Mouse (Mus musculus): ENCODE results near the gene Mybpc3. TPM values are rescaled to one million over a fixed set of nuclear protein-coding genes. Genes with fewer than 3 reads are reported as not detected.
"Not testable (repeated sequence)": the region's sequence is repeated elsewhere in the genome, so short reads cannot be mapped to it uniquely, and the experiment has no call there.

The Mybpc3 gene
- polyA plus RNA-seq, 1 experiment from 2014 or later, result not detected

DNA sequence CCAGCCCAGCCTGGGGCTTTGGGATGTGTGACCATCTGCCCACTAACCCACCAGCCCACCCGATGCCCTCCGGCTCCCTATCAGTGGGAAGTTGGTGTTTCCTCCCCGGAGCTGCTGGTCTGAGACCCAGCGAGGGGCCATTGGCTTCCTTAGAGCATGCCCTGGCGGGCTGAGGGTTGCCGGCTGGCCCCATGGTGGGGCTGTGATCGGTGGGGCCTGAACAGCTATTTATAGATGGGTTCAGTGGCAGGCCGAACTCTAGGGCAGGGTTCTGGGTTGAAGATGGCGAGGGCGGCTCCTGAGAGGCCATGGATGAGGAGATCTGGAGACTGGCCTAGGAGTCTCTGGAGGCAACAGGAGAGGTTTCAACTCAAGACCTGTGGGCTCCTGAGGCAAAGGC, 20.9 kb upstream of the Mybpc3 start:
- Histone ChIP-seq H3K4me2 (replicated peaks) (no peak overlapping the region), H3K4me1 (no peaks in the 10 kb centered on the region), H3K9ac (no peak overlapping the region), H3K27me3 (no peaks in the 10 kb centered on the region), H3K27ac (no peak overlapping the region), H3K4me3 (no peak overlapping the region), H3K9me3 (no peaks in the 10 kb centered on the region), H3K36me3 (no peaks in the 10 kb centered on the region)
- 85% methylated on average over 10 of the region's 10 CpGs for WGBS
- no peak for ATAC-seq (ENCODE audit: low FRiP score, low read depth)

DNA sequence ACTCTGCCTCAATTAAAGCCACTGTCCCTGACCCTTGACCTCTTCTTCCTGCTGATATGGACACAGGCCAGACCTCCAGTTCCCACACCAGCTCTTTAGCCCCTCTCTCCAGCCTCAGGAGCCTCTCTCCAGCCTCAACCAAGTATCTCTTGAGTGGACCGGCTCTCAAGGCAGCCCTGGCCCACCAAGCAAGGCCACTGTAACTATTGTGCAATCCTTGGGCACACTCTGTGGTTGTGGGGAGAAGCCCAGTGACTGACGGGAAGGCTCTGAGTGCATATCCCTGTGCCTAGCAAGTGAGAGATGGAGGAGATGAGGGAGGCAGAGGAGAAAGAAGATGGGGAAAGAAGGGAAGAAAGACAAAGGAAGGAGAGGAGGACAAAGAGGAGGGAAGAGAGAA, 19.8 kb upstream of the Mybpc3 start:
- 87% methylated on average over 2 of the region's 2 CpGs for WGBS
- Histone ChIP-seq H3K27me3 (no peaks in the 10 kb centered on the region), H3K27ac (no peak overlapping the region), H3K4me3 (no peak overlapping the region), H3K36me3 (no peaks in the 10 kb centered on the region), H3K4me1 (no peaks in the 10 kb centered on the region), H3K4me2 (replicated peaks) (no peak overlapping the region), H3K9ac (no peak overlapping the region), H3K9me3 (no peaks in the 10 kb centered on the region)
- ATAC-seq (ENCODE audit: low FRiP score, low read depth), result no peak

DNA sequence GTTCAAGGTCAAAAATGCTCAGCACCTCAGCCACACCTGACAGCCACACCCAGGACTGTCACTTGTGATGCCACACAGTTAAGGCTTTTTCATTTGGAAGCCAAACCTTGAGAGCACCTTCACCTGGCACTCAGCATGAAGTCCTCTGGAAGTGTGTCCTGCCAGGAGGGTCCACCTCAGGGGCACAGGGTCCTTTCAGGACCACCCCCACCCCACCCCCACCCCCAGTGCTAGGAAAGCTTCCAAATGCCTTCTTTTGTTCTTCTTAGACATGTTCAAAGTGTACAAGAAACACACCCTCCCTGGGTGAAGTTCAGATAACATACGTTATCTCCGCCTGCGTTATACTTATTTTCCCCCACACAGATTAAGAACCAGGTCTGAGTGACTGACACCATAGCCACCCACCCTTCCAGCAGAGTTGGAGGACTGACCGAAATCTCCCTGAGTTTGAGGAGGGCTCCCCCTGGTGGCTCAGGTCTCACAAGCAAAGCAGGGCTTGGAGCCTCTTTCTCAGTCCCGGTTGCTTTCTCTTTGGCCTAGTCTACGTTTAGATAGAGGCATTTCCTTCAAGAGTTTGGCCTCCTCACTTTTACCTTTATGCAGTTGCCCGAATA, 16.7 kb upstream of the Mybpc3 start:
- 13% methylated on average over 7 of the region's 7 CpGs for WGBS
- H3K4me2 ChIP-seq (replicated peaks), result no peak overlapping the region
- no peaks in the 10 kb centered on the region for H3K27me3 ChIP-seq
- no peak overlapping the region for H3K27ac ChIP-seq
- no peak overlapping the region for H3K9ac ChIP-seq
- H3K9me3 ChIP-seq, result no peaks in the 10 kb centered on the region
- peak; percentile 81 for ATAC-seq (ENCODE audit: low FRiP score, low read depth)
- no peaks in the 10 kb centered on the region for H3K4me1 ChIP-seq
- no peak overlapping the region for H3K4me3 ChIP-seq
- no peaks in the 10 kb centered on the region for H3K36me3 ChIP-seq

DNA sequence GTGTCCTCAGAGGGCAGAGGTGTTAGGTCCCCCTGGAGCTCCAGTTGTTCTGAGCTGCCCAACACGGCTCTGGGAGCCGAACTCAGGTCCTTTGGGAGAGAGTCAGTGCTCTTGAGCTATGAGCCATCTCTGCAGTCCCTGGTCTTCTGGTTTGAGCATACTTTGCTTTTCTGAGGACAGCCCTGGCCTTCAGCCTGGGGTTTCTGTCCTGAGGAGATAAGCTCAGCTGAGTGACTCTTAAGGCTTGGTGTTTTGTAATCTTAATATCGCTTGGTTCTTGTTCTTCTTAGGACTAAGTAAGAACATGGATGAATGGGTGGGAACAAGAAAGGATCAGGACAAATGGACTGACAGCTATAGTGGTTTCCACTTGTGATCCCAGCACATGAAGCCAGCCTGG, 9.8 kb upstream of the Mybpc3 start:
- 80% methylated on average over 3 of the region's 3 CpGs for WGBS
- no peak overlapping the region for H3K9ac ChIP-seq
- ATAC-seq (ENCODE audit: low FRiP score, low read depth), result no peak
- no peaks in the 10 kb centered on the region for H3K27me3 ChIP-seq
- H3K9me3 ChIP-seq, result no peaks in the 10 kb centered on the region
- no peak overlapping the region for H3K27ac ChIP-seq
- H3K4me2 ChIP-seq (replicated peaks), result no peak overlapping the region
- no peaks in the 10 kb centered on the region for H3K36me3 ChIP-seq
- H3K4me1 ChIP-seq, result 0 out of 2 replicates have a peak, but pooled peaks cover 3% of the 10 kb centered on the region
- no peak overlapping the region for H3K4me3 ChIP-seq

DNA sequence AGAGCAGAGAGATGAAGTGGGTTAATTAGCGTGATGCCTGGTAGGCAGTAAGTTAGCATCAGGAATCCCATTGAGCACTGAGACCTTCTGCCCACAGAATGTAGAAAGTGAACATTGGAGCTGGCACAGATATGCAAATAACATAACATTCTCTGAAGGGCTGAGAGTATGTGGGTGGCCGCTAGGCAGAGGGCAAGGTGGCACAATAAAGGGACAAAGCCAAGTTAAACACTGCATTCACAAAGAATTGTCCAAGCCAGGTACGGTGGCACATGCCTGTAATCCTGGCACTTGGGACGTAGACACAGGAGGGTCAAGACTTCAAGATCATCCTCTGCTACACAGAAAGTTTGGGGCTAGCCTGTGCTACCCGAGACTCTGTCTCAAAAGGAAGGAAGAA, 8.7 kb upstream of the Mybpc3 start:
- Histone ChIP-seq H3K4me2 (replicated peaks) (no peak overlapping the region), H3K4me3 (no peak overlapping the region), H3K27ac (no peak overlapping the region), H3K27me3 (no peaks in the 10 kb centered on the region), H3K4me1 (0 out of 2 replicates have a peak, but pooled peaks cover 3% of the 10 kb centered on the region), H3K9ac (no peak overlapping the region), H3K9me3 (no peaks in the 10 kb centered on the region), H3K36me3 (no peaks in the 10 kb centered on the region)
- ATAC-seq (ENCODE audit: low FRiP score, low read depth), result no peak
- 86% methylated on average over 5 of the region's 5 CpGs for WGBS

DNA sequence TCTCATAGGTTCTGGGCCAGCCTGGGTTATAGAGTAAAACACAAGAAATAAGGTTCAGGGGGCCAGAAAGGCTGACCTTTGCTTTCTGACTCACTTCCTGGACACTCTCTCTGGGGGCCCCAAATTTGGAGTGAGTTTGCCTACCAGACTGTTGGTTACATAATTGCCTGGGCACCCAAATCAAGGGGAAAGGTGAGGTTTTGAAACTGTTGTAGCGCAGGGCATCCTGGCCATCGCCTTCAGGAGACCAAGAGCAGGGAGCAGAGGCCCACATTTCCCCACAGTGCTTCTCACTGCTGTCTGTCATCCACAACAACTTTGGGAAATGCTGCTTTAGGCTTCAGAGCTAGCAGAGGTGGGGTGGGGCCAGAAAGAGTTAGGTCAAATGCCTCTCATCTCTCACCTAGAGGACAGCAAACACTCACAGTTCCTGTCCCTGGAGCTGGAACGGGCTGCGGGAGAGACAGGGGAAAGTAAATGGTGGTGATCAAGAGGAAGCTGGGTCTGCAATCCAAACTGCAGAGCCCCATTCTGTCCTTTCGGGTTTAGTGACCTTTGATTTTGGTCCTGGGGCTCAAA, 8.0 kb upstream of the Mybpc3 start:
- Histone ChIP-seq H3K9me3 (no peaks in the 10 kb centered on the region), H3K36me3 (no peaks in the 10 kb centered on the region), H3K27ac (no peak overlapping the region; the same call in 1 of the 2 replicates), H3K27me3 (no peaks in the 10 kb centered on the region), H3K9ac (no peak overlapping the region), H3K4me3 (no peak overlapping the region), H3K4me2 (replicated peaks) (no peak overlapping the region), H3K4me1 (0 out of 2 replicates have a peak, but pooled peaks cover 3% of the 10 kb centered on the region)
- no peak for ATAC-seq (ENCODE audit: low FRiP score, low read depth)
- 92% methylated on average over 5 of the region's 5 CpGs for WGBS

DNA sequence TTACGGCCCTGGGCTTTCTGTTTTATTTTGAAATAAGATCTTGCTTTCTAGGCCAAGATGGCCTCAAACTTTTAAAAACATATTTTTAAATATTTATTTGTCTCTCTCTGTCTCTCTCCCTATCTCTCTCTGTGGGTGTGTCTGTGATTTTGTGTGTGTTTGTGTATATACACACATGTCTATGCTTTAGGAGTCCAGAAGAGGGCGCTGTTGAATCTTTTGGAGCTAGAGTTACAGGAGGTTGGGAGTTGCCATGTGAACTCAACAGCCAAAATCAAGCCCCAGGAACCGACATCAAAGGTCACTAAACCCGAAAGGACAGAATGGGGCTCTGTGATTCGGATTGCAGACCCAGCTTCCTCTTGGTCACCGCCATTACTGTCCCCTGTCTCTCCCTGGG, 7.5 kb upstream of the Mybpc3 start:
- Histone ChIP-seq H3K36me3 (no peaks in the 10 kb centered on the region), H3K27ac (no peak overlapping the region), H3K4me1 (0 out of 2 replicates have a peak, but pooled peaks cover 5% of the 10 kb centered on the region), H3K9ac (no peak overlapping the region), H3K4me3 (no peak overlapping the region), H3K27me3 (no peaks in the 10 kb centered on the region), H3K9me3 (no peaks in the 10 kb centered on the region), H3K4me2 (replicated peaks) (no peak overlapping the region)
- WGBS, result 72% methylated on average over 6 of the region's 6 CpGs
- no peak for ATAC-seq (ENCODE audit: low FRiP score, low read depth)

DNA sequence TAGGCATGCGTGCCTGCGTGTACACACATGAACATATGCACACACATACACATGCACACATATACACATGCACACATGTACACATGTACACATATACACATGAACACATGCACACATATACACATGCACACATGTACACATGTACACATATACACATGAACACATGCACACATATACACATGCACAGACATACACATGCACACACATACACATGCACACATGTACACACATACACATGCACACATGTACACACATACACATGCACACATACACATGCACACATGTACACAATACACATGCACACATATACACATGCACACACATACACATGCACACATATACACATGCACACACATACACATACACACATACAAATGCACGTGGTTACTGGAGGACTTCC, 6.1 kb upstream of the Mybpc3 start:
- not testable (repeated sequence) for H3K4me1 ChIP-seq; H3K9ac ChIP-seq; H3K4me2 ChIP-seq (replicated peaks); H3K9me3 ChIP-seq; H3K27ac ChIP-seq; H3K36me3 ChIP-seq; H3K4me3 ChIP-seq; H3K27me3 ChIP-seq; ATAC-seq (ENCODE audit: low FRiP score, low read depth)
- WGBS, result 89% methylated on average over 3 of the region's 3 CpGs

DNA sequence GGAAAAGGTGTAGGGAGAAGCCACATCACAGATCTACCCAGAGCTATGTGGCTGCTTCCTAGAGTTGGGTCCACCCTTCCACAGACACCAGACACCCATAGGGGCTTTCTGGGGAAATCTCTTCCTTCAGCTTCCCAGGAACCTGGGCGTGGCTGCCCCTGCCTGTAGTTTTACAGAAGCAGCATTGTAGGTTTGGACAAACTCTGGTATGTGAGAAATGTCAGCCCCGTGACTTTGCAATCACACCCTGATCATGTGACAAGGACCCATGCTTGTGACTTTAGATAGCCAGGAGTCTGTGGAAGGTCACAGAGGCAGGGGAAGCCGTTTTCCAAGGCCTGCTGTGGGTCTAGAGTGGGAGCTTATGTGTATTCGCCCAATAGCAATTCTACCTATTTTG, 5.5 kb upstream of the Mybpc3 start:
- WGBS, result 51% methylated on average over 4 of the region's 4 CpGs
- Histone ChIP-seq H3K4me3 (no peak overlapping the region), H3K27me3 (peaks cover 11% of the 10 kb centered on the region), H3K27ac (no peak overlapping the region), H3K9ac (no peak overlapping the region), H3K9me3 (no peaks in the 10 kb centered on the region), H3K36me3 (no peaks in the 10 kb centered on the region), H3K4me1 (0 out of 2 replicates have a peak, but pooled peaks cover 7% of the 10 kb centered on the region), H3K4me2 (replicated peaks) (no peak overlapping the region)
- no peak for ATAC-seq (ENCODE audit: low FRiP score, low read depth)

DNA sequence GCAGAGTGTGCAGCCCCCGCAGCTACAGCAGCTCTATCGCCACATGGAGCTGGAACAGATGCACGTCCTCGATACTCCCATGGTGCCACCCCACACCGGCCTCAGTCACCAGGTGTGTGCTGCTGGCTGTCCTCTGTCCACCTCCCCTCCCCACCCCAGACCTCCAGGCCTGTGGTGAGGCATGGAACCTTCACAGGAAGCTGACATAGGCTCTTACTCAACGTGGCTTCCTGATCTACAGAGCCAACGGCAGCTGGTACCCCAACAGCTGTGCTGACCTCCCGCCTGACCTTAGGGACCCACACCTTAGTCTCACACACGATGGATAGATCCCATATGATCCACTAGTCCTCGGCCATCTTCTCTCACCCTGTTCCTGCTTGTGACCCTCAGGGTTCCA, 4.6 kb upstream of the Mybpc3 start:
- Histone ChIP-seq H3K27me3 (peaks cover 14% of the 10 kb centered on the region), H3K9me3 (no peaks in the 10 kb centered on the region), H3K4me2 (replicated peaks) (no peak overlapping the region), H3K36me3 (no peaks in the 10 kb centered on the region), H3K9ac (no peak overlapping the region), H3K4me1 (0 out of 2 replicates have a peak, but pooled peaks cover 7% of the 10 kb centered on the region), H3K27ac (no peak overlapping the region), H3K4me3 (no peak overlapping the region)
- 73% methylated on average over 10 of the region's 10 CpGs for WGBS
- ATAC-seq (ENCODE audit: low FRiP score, low read depth), result no peak

DNA sequence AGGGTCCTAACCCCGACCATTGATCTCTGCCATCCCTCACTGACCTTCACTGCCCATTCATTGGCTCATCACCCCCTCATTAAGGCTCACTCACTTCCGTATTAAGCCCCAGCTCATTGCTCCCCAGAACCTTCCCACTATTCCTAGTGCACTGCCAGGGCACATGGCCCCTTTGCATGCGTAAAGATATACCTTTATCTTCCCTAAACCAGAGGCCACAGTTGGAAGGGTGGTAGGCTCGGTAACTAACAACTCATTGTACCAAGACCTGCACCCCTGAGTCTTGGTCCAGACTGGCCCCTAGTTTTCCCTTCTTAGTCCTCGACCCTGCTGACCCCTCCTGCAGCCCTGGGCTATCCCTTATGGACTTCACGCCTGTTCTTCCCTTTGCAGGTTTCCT, 4.1 kb upstream of the Mybpc3 start:
- H3K4me1 ChIP-seq, result 0 out of 2 replicates have a peak, but pooled peaks cover 7% of the 10 kb centered on the region
- H3K9me3 ChIP-seq, result no peaks in the 10 kb centered on the region
- H3K27me3 ChIP-seq, result peaks cover 14% of the 10 kb centered on the region
- H3K4me3 ChIP-seq, result no peak overlapping the region
- H3K4me2 ChIP-seq (replicated peaks), result no peak overlapping the region
- ATAC-seq (ENCODE audit: low FRiP score, low read depth), result no peak
- H3K27ac ChIP-seq, result no peak overlapping the region
- no peak overlapping the region for H3K9ac ChIP-seq
- H3K36me3 ChIP-seq, result no peaks in the 10 kb centered on the region
- 69% methylated on average over 6 of the region's 6 CpGs for WGBS

DNA sequence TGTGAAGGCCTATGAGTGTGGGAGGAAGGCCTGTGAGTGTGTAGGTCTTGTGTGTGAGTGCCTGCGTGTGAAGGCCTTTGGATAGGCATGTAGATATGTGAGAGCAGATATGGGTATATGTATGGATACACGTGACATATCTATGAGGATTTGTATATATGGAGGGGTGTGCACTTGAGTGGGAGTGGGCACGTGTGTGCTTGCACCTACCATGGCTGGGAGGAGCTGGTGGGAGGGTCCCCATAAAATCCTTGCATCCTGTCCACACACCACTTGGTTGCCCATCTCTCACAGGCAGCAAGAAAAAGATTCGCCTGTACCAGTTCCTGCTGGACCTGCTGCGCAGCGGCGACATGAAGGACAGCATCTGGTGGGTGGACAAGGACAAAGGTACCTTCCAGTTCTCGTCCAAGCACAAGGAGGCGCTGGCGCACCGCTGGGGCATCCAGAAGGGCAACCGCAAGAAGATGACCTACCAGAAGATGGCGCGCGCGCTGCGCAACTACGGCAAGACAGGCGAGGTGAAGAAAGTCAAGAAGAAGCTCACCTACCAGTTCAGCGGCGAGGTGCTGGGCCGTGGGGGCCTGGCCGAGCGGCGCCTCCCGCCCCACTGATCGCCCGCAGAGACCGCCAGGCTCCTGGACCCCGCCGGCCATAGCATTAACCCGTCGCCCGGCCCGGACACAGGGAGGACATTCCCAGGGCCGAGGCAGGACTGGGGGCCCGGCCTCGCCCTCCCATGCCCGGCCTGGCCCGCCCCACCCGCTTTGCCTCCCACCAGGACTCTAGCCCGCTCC, 3.0 kb upstream of the Mybpc3 start:
- Histone ChIP-seq H3K9me3 (no peaks in the 10 kb centered on the region), H3K4me3 (peak overlapping the region; percentile 50), H3K4me2 (replicated peaks) (peak overlapping the region; percentile 87), H3K4me1 (0 out of 2 replicates have a peak, but pooled peaks cover 7% of the 10 kb centered on the region), H3K27ac (no peak overlapping the region), H3K9ac (peak overlapping the region; percentile 79), H3K27me3 (peaks cover 14% of the 10 kb centered on the region), H3K36me3 (no peaks in the 10 kb centered on the region)
- 13% methylated on average over 32 of the region's 42 CpGs for WGBS
- ATAC-seq (ENCODE audit: low FRiP score, low read depth), result peak; percentile 57
